Mouse (Mus musculus): Measurements from ENCODE around the gene Akr1c21. TPM values are rescaled to one million over a fixed set of nuclear protein-coding genes. Genes with fewer than 3 reads are reported as not detected.

The Akr1c21 gene
- 0.53 TPM for polyA plus RNA-seq (2014; fragmentation: Illumina TruSeq; extraction: RNeasy Lipid Tissue Mini Kit (QIAGEN cat#74804); ENCODE audit: low read depth, low replicate concordance)

DNA sequence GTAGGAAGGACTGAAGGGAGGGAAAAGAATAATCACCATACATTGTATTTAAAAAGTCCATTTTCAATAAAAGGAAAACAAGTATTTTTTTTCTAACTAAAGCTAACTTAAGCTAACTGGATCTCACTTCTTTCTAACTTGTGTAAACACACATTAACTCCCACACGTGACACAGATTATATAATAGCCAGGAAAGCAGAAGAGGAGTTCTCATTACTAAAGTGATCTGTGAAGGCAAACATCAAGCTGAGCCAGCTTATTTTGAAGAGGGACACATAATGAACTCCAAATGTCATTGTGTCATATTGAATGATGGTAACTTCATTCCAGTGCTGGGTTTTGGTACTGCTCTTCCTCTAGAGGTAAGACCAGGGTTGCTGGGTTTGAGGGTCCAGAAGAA is at the start of gene Akr1c21:
Gene Akr1c21, plus strand, starts transcription at position 205 of the 400 bp plus-strand sequence.

DNA sequence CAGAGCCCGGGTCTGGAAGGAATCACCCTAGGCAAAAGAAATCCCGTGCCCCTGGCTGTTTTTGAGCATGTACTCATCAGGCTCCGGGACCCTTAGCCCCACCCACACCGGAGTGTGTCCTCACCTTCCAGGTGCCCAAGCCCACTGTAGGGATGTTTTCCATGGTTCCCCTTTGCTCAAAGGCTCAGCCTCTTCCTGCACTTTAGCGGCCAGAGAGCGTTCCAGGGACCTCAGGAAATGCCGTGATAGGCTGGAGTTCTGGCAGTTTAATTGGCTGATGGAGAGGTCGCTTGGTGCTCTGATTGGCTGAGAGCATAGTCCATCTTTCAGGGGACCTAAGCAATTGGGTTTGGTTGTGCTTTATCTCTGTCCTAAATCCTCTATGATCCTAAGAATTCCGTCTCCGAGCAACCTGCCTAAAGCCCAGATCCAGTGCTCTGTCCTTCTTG is 35.1 kb downstream of the Akr1c21 start, which contains the start of gene Akr1e1:
Gene Akr1e1, minus strand, starts transcription at position 214 of the 449 bp plus-strand sequence.

Other genes starting within 250 kb of the Akr1c21 start
- gene Akr1c6, start 139.8 kb upstream of the Akr1c21 start, polyA plus RNA-seq (2014; fragmentation: Illumina TruSeq; extraction: RNeasy Lipid Tissue Mini Kit (QIAGEN cat#74804); ENCODE audit: low read depth, low replicate concordance), result 0.21 TPM
- gene Akr1c20, start 50.7 kb upstream of the Akr1c21 start, polyA plus RNA-seq (2014; fragmentation: Illumina TruSeq; extraction: RNeasy Lipid Tissue Mini Kit (QIAGEN cat#74804); ENCODE audit: low read depth, low replicate concordance), result not detected
- gene Akr1e1, start 35.1 kb downstream of the Akr1c21 start, polyA plus RNA-seq (2014; fragmentation: Illumina TruSeq; extraction: RNeasy Lipid Tissue Mini Kit (QIAGEN cat#74804); ENCODE audit: low read depth, low replicate concordance), result 36.2 TPM